Mouse (Mus musculus) stomach, embryonic 14.5 days (tissue): ENCODE data around the gene Rab11fip5. TPM values are rescaled to one million over a fixed set of nuclear protein-coding genes. Genes with fewer than 3 reads are reported as not detected.

Experiments used
- ATAC-seq: fragments of 200-750 bp; cut with Nextera tagmentation; 2 replicates; pipeline ENCODE4 v1.8.0; 2017; ENCODE audit warnings: low read depth, moderate TSS enrichment; ENCODE audit not compliant: insufficient number of reproducible peaks, insufficient read depth, low FRiP score
- H3K27ac ChIP-seq: fragments of 300-500 bp; sonication (generic); 2 replicates; pipeline ENCODE4 v1.5.1; 2014; ENCODE audit warnings: mild to moderate bottlenecking, low read length, moderate library complexity, mixed read lengths
- H3K27me3 ChIP-seq: fragments of 300-500 bp; sonication (generic); 2 replicates; pipeline ENCODE4 v1.6.1; 2014; ENCODE audit warnings: low read length, control low read depth, mixed read lengths; ENCODE audit not compliant: control insufficient read depth, insufficient read depth
- H3K36me3 ChIP-seq: fragments of 300-500 bp; sonication (generic); 2 replicates; pipeline ENCODE4 v1.6.1; 2014; ENCODE audit warnings: mild to moderate bottlenecking, control low read depth, low read length, moderate library complexity, mixed read lengths; ENCODE audit not compliant: control insufficient read depth, insufficient read depth
- H3K4me1 ChIP-seq: fragments of 300-500 bp; sonication (generic); 2 replicates; pipeline ENCODE4 v1.6.1; 2014; ENCODE audit warnings: low read length, control low read depth, mixed read lengths; ENCODE audit not compliant: control insufficient read depth, insufficient read depth
- H3K4me2 ChIP-seq: fragments of 300-500 bp; sonication (generic); replicated peaks from 2 replicates; pipeline ENCODE4 v1.6.1; 2014; ENCODE audit warnings: low read depth, low read length, control low read depth
- H3K4me3 ChIP-seq: fragments of 300-500 bp; sonication (generic); 2 replicates; pipeline ENCODE4 v1.5.1; 2014; ENCODE audit warnings: low read depth, low read length, control low read depth
- H3K9ac ChIP-seq: fragments of 300-500 bp; sonication (generic); replicated peaks from 2 replicates; pipeline ENCODE4 v1.6.1; 2014; ENCODE audit warnings: low read depth, mild to moderate bottlenecking, control low read depth, low read length, moderate library complexity, mixed read lengths
- H3K9me3 ChIP-seq: fragments of 300-500 bp; sonication (generic); 2 replicates; pipeline ENCODE4 v1.6.1; 2016; ENCODE audit warnings: low read depth, low read length, control low read depth; ENCODE audit not compliant: control insufficient read depth
- WGBS: fragments of 180-500 bp; shearing (Covaris S2); extraction: QIAGEN DNeasy Blood & Tissue Kit; methylation state at CpG from one replicate; pipeline ENCODE4 v1.1.7; 2014; 5-methylcytosine and 5-hydroxymethylcytosine counted together
- polyA plus RNA-seq: library from polyadenylated mRNA; unstranded; fragments of >200 nt; fragmentation: Nextera tagmentation; extraction: Ambion mirVana; gene quantifications from 2 replicates; pipeline ENCODE4 v1.2.1, GENCODE M21; 2014

The Rab11fip5 gene
- polyA plus RNA-seq, 1 experiment from 2014 or later, result 8.3 TPM

- 81% methylated on average over 4 of the region's 4 CpGs for WGBS
- Histone ChIP-seq H3K4me2 (no peak overlapping the region), H3K9ac (no peak overlapping the region), H3K4me1 (0 out of 2 replicates have a peak, but pooled peaks cover 2% of the 10 kb centered on the region), H3K4me3 (no peak overlapping the region), H3K9me3 (no peaks in the 10 kb centered on the region), H3K27ac (no peak overlapping the region), H3K27me3 (no peaks in the 10 kb centered on the region), H3K36me3 (no peaks in the 10 kb centered on the region)
- ATAC-seq, result no peak
Observed at GRCm38 (mm10) chr6:85307894-85308293, 66.5 kb downstream of the Rab11fip5 start.

- no peak for ATAC-seq
- no peaks in the 10 kb centered on the region for H3K9me3 ChIP-seq
- WGBS, result 86% methylated on average over 3 of the region's 3 CpGs
- H3K4me3 ChIP-seq, result no peak overlapping the region
- H3K27me3 ChIP-seq, result no peaks in the 10 kb centered on the region
- H3K4me1 ChIP-seq, result 0 out of 2 replicates have a peak, but pooled peaks cover 7% of the 10 kb centered on the region
- H3K27ac ChIP-seq, result no peak overlapping the region
- no peak overlapping the region for H3K9ac ChIP-seq
- no peaks in the 10 kb centered on the region for H3K36me3 ChIP-seq
- H3K4me2 ChIP-seq, result no peak overlapping the region
Observed at GRCm38 (mm10) chr6:85306375-85306774, 68.1 kb downstream of the Rab11fip5 start.

- no peak for ATAC-seq
Observed at GRCm38 (mm10) chr6:85305826-85306225, 68.6 kb downstream of the Rab11fip5 start.

GRCm38 (mm10) chr6:85304966-85305365 lies 69.5 kb downstream of the Rab11fip5 start:
- Histone ChIP-seq H3K27ac (no peak overlapping the region), H3K9ac (no peak overlapping the region), H3K4me3 (no peak overlapping the region), H3K27me3 (no peaks in the 10 kb centered on the region), H3K36me3 (no peaks in the 10 kb centered on the region), H3K4me2 (no peak overlapping the region), H3K4me1 (0 out of 2 replicates have a peak, but pooled peaks cover 7% of the 10 kb centered on the region), H3K9me3 (no peaks in the 10 kb centered on the region)
- 80% methylated on average over 5 of the region's 5 CpGs for WGBS
- no peak for ATAC-seq

More at GRCm38 (mm10) chr6:85305826-85306225, 68.6 kb downstream of the Rab11fip5 start:
- Histone ChIP-seq H3K27me3 (no peaks in the 10 kb centered on the region), H3K27ac (no peak overlapping the region), H3K9me3 (no peaks in the 10 kb centered on the region), H3K4me1 (0 out of 2 replicates have a peak, but pooled peaks cover 7% of the 10 kb centered on the region), H3K9ac (no peak overlapping the region), H3K4me2 (no peak overlapping the region), H3K4me3 (no peak overlapping the region), H3K36me3 (no peaks in the 10 kb centered on the region)

GRCm38 (mm10) chr6:85302326-85303055 lies 71.9 kb downstream of the Rab11fip5 start:
- Histone ChIP-seq H3K36me3 (no peaks in the 10 kb centered on the region), H3K9me3 (no peaks in the 10 kb centered on the region), H3K27me3 (no peaks in the 10 kb centered on the region), H3K4me2 (no peak overlapping the region), H3K4me3 (no peak overlapping the region), H3K27ac (0 out of 2 replicates have a peak overlapping the region, but pooled peaks have one; percentile 11), H3K9ac (no peak overlapping the region), H3K4me1 (0 out of 2 replicates have a peak, but pooled peaks cover 7% of the 10 kb centered on the region)
- 58% methylated on average over 3 of the region's 3 CpGs for WGBS
- no peak for ATAC-seq

- H3K27ac ChIP-seq, result no peak overlapping the region
- 70% methylated on average over 7 of the region's 7 CpGs for WGBS
- no peak overlapping the region for H3K4me2 ChIP-seq
- no peaks in the 10 kb centered on the region for H3K27me3 ChIP-seq
- no peaks in the 10 kb centered on the region for H3K9me3 ChIP-seq
- H3K4me1 ChIP-seq, result no peaks in the 10 kb centered on the region
- H3K36me3 ChIP-seq, result no peaks in the 10 kb centered on the region
- 0 out of 2 replicates have a peak, but pooled peaks have one; percentile 33 for ATAC-seq
- H3K9ac ChIP-seq, result no peak overlapping the region
- no peak overlapping the region for H3K4me3 ChIP-seq
Observed at GRCm38 (mm10) chr6:85295384-85296167, 78.9 kb downstream of the Rab11fip5 start.

- 66% methylated on average over 5 of the region's 5 CpGs for WGBS
- Histone ChIP-seq H3K4me3 (no peak overlapping the region), H3K36me3 (no peaks in the 10 kb centered on the region), H3K4me2 (no peak overlapping the region), H3K9ac (no peak overlapping the region), H3K27me3 (no peaks in the 10 kb centered on the region), H3K27ac (no peak overlapping the region), H3K9me3 (no peaks in the 10 kb centered on the region), H3K4me1 (no peaks in the 10 kb centered on the region)
- ATAC-seq, result no peak
Observed at GRCm38 (mm10) chr6:85294004-85294379, 80.4 kb downstream of the Rab11fip5 start.

- H3K4me1 ChIP-seq, result no peaks in the 10 kb centered on the region
- ATAC-seq, result no peak
- WGBS, result 61% methylated on average over 10 of the region's 10 CpGs
- H3K36me3 ChIP-seq, result no peaks in the 10 kb centered on the region
- H3K9me3 ChIP-seq, result no peaks in the 10 kb centered on the region
- H3K4me3 ChIP-seq, result no peak overlapping the region
- H3K4me2 ChIP-seq, result no peak overlapping the region
- no peaks in the 10 kb centered on the region for H3K27me3 ChIP-seq
- H3K9ac ChIP-seq, result no peak overlapping the region
- no peak overlapping the region for H3K27ac ChIP-seq
Observed at GRCm38 (mm10) chr6:85293255-85294003, 81.0 kb downstream of the Rab11fip5 start.
